Comparison of ENCODE assay signal across 9 mouse cellular contexts in genomic region chr2:165595676-165596070, GRCm38 (mm10). TPM values are rescaled to one million over a fixed set of nuclear protein-coding genes. Genes with fewer than 3 reads are reported as not detected.
DNase-seq lines count a peak whose midpoint lies in the region; ATAC-seq and TF ChIP-seq lines count a peak whose summit lies in the region.
"Had no signal": no experiment of that assay in that cellular context is flagged by ENCODE, and none has a peak within 500 bp of the region (broad histone marks: within the 10 kb centered on the region; RNA-seq: fewer than 3 reads in every experiment).

No protein-coding gene starts in this region.

- no peaks in the 10 kb centered on the region for H3K36me3 ChIP-seq in kidney, embryonic 14.5 days (ENCODE audit: control insufficient read depth, insufficient read depth, low read length)
- H3K36me3 ChIP-seq in hindbrain, embryonic 12.5 days = no peaks in the 10 kb centered on the region
- no peaks in the 10 kb centered on the region for H3K36me3 ChIP-seq in midbrain, postnatal 0 days (ENCODE audit: insufficient read depth, low read length)

- DNase-seq in kidney, postnatal 10 days = no peak
- peak; percentile 69 for DNase-seq in embryo, embryonic 10.5 days (ENCODE audit: low spot score)
- DNase-seq in midbrain, postnatal 0 days (ENCODE audit: low spot score) = no peak
- DNase-seq in gastrocnemius, postnatal 14 days = no peak
- no peak for DNase-seq in T-cell, adult 2 months (ENCODE audit: low spot score)

- H3K27me3 ChIP-seq in kidney, embryonic 14.5 days (ENCODE audit: control insufficient read depth, insufficient read depth, low read length) = peaks cover 14% of the 10 kb centered on the region
- H3K27me3 ChIP-seq in hindbrain, embryonic 12.5 days = peaks cover 23% of the 10 kb centered on the region
- H3K27me3 ChIP-seq in midbrain, postnatal 0 days (ENCODE audit: insufficient read depth, low read length) = peaks cover 5% of the 10 kb centered on the region; the same call in 1 of the 2 replicates

- intact Hi-C loops in gastrocnemius, postnatal 14 days (cut with DNase I; ENCODE audit: low total_unique reads) = no loop called here

- peak overlapping the region; percentile 60; the same call in 1 of the 2 replicates for H3K9ac ChIP-seq in kidney, embryonic 14.5 days (ENCODE audit: low read depth, low read length)
- H3K9ac ChIP-seq in hindbrain, embryonic 12.5 days = peak overlapping the region; percentile 80
- H3K9ac ChIP-seq in midbrain, postnatal 0 days (replicated peaks; ENCODE audit: low read length, poor library complexity, severe bottlenecking) = no peak overlapping the region

- H3K4me1 ChIP-seq in kidney, embryonic 14.5 days (ENCODE audit: control insufficient read depth, insufficient read depth, low read length) = peaks cover 19% of the 10 kb centered on the region; the same call in 1 of the 2 replicates
- H3K4me1 ChIP-seq in hindbrain, embryonic 12.5 days = peaks cover 39% of the 10 kb centered on the region
- H3K4me1 ChIP-seq in midbrain, postnatal 0 days (ENCODE audit: insufficient read depth, low read length) = no peaks in the 10 kb centered on the region

- H3K9me3 ChIP-seq in kidney, embryonic 14.5 days (ENCODE audit: control insufficient read depth, low read length) = no peaks in the 10 kb centered on the region
- H3K9me3 ChIP-seq in hindbrain, embryonic 12.5 days (replicated peaks) = no peaks in the 10 kb centered on the region
- H3K9me3 ChIP-seq in midbrain, postnatal 0 days (ENCODE audit: low read length) = no peaks in the 10 kb centered on the region

- TF ChIP-seq CTCF in midbrain, postnatal 0 days (IDR thresholded peaks at IDR 0.05) = no peak

- peak overlapping the region; percentile 59 for H3K4me3 ChIP-seq in kidney, embryonic 14.5 days (ENCODE audit: low read length)
- peak overlapping the region; percentile 73 for H3K4me3 ChIP-seq in hindbrain, embryonic 12.5 days
- peak overlapping the region; percentile 49; the same call in 1 of the 2 replicates for H3K4me3 ChIP-seq in midbrain, postnatal 0 days (ENCODE audit: low read depth, low read length)

- WGBS in kidney, embryonic 14.5 days = 3% methylated on average over 13 of the region's 13 CpGs
- under 1% methylated on average over 13 of the region's 13 CpGs for WGBS in hindbrain, embryonic 12.5 days
- WGBS in midbrain, postnatal 0 days = 2% methylated on average over 13 of the region's 13 CpGs

- peak overlapping the region; percentile 97 for H3K4me2 ChIP-seq in kidney, embryonic 14.5 days (replicated peaks; ENCODE audit: low read depth, low read length)
- peak overlapping the region; percentile 97 for H3K4me2 ChIP-seq in hindbrain, embryonic 12.5 days (replicated peaks)
- H3K4me2 ChIP-seq in midbrain, postnatal 0 days (ENCODE audit: low read depth, low read length, poor library complexity, severe bottlenecking) = peak overlapping the region; percentile 99

- peak; percentile 25; the same call in 1 of the 2 replicates for ATAC-seq in kidney, embryonic 14.5 days (ENCODE audit: low FRiP score, low TSS enrichment)
- peak; percentile 12; the same call in 1 of the 2 replicates for ATAC-seq in hindbrain, embryonic 12.5 days (ENCODE audit: low FRiP score)
- ATAC-seq in midbrain, postnatal 0 days (ENCODE audit: low FRiP score) = no peak
- no peak for ATAC-seq in monocyte, adult 5-6 weeks (replicated peaks; ENCODE audit: insufficient number of reproducible peaks, low FRiP score, low TSS enrichment, poor library complexity, severe bottlenecking)

- H3K27ac ChIP-seq in kidney, embryonic 14.5 days (ENCODE audit: low read depth, low read length) = peak overlapping the region; percentile 15; the same call in 1 of the 2 replicates
- H3K27ac ChIP-seq in hindbrain, embryonic 12.5 days = peak overlapping the region; percentile 64
- H3K27ac ChIP-seq in midbrain, postnatal 0 days (ENCODE audit: low read depth, low read length) = no peak overlapping the region

RNA-seq across cellular contexts. Expression of gene Eya2, which starts 0.8 kb away (rescaled TPM):
- 7.0 and 10.4 TPM in 2 replicates for polyA plus RNA-seq in kidney, embryonic 14.5 days (2014; fragmentation: Nextera tagmentation; extraction: Ambion mirVana)
- polyA plus RNA-seq in hindbrain, embryonic 12.5 days (2016; fragmentation: Nextera tagmentation; extraction: Ambion mirVana) = 15.2 and 20.2 TPM in 2 replicates
- total RNA-seq in midbrain, postnatal 0 days (2014; rRNA removed) = 12.0 and 21.6 TPM in 2 replicates
- polyA plus RNA-seq in midbrain, postnatal 0 days (2015; fragmentation: Nextera tagmentation; extraction: Ambion mirVana) = 6.0 and 7.1 TPM in 2 replicates
- 6.4 to 28.6 TPM (median 10.3 TPM) in 3 replicates for total RNA-seq in monocyte, adult 5-6 weeks (2017)
- total RNA-seq in gastrocnemius, postnatal 14 days (2021) = 1 to 10 TPM; 3.7 to 5.1 TPM
- total RNA-seq: MEL had no signal

Comparison
In these comparisons a context has a peak if more than half of its experiments do, and no peak if none do; other contexts are left out.
1. ATAC-seq: peak in kidney, embryonic 14.5 days (single experiment) and hindbrain, embryonic 12.5 days (single experiment); none in midbrain, postnatal 0 days (single experiment) and monocyte, adult 5-6 weeks (single experiment).
2. Peak in every context shown above with its lines, with median percentiles within 50 percentile points of each other: H3K4me2 ChIP-seq and H3K4me3 ChIP-seq.